Mouse (Mus musculus) heart, postnatal 0 days (tissue): Measurements from ENCODE around the gene Csf2ra. TPM values are rescaled to one million over a fixed set of nuclear protein-coding genes. Genes with fewer than 3 reads are reported as not detected.
"Not testable (repeated sequence)": the region's sequence is repeated elsewhere in the genome, so short reads cannot be mapped to it uniquely, and the experiment has no call there.

Experiments
- ATAC-seq: fragments of 200-750 bp; cut with Nextera tagmentation; 2 replicates; pipeline ENCODE4 v1.8.0; 2017; ENCODE audit warnings: low read depth, moderate number of reproducible peaks, moderate library complexity; ENCODE audit not compliant: insufficient read depth
- DNase-seq: peaks from one replicate; pipeline ENCODE4 v3.0.0-alpha.2; 2016; ENCODE audit warnings: low spot score
- H3K27ac ChIP-seq: fragments of 300-500 bp; sonication (generic); 2 replicates; pipeline ENCODE4 v1.5.1; 2014; ENCODE audit warnings: low read depth, mild to moderate bottlenecking
- H3K27me3 ChIP-seq: fragments of 300-500 bp; sonication (generic); 2 replicates; pipeline ENCODE4 v1.6.1; 2014; ENCODE audit warnings: low read length, mixed read lengths; ENCODE audit not compliant: control insufficient read depth, insufficient read depth
- H3K36me3 ChIP-seq: fragments of 300-500 bp; sonication (generic); replicated peaks from 2 replicates; pipeline ENCODE4 v1.6.1; 2014; ENCODE audit warnings: low read length, mixed read lengths; ENCODE audit not compliant: control insufficient read depth, insufficient read depth
- H3K4me1 ChIP-seq: fragments of 300-500 bp; sonication (generic); 2 replicates; pipeline ENCODE4 v1.6.1; 2014; ENCODE audit warnings: antibody characterized with exemption; ENCODE audit not compliant: control insufficient read depth, insufficient read depth
- H3K4me2 ChIP-seq: fragments of 300-500 bp; sonication (generic); 2 replicates; pipeline ENCODE4 v1.6.1; 2014; ENCODE audit warnings: low read depth, mild to moderate bottlenecking, low read length, moderate library complexity
- H3K4me3 ChIP-seq: fragments of 300-500 bp; sonication (generic); 2 replicates; pipeline ENCODE4 v1.5.1; 2014; ENCODE audit warnings: low read depth, low read length
- H3K9ac ChIP-seq: fragments of 300-500 bp; sonication (generic); replicated peaks from 2 replicates; pipeline ENCODE4 v1.6.1; 2014; ENCODE audit warnings: low read depth, low read length, mixed read lengths
- H3K9me3 ChIP-seq: fragments of 300-500 bp; sonication (generic); replicated peaks from 2 replicates; pipeline ENCODE4 v1.6.1; 2016; ENCODE audit warnings: low read length; ENCODE audit not compliant: control insufficient read depth
- CTCF ChIP-seq: IDR thresholded peaks from 2 replicates; pipeline ENCODE4 v1.5.1; 2016; ENCODE audit warnings: antibody characterized with exemption, control low read depth, low read depth
- EP300 ChIP-seq: IDR thresholded peaks from 2 replicates; pipeline ENCODE4 v1.6.1; 2016; ENCODE audit warnings: antibody characterized with exemption, low read depth
- WGBS: fragments of 180-500 bp; shearing (Covaris S2); extraction: QIAGEN DNeasy Blood & Tissue Kit; methylation state at CpG from one replicate; pipeline ENCODE4 v1.1.7; 2014; 5-methylcytosine and 5-hydroxymethylcytosine counted together
- polyA plus RNA-seq: library from polyadenylated mRNA; unstranded; fragments of >200 nt; fragmentation: Nextera tagmentation; extraction: Ambion mirVana; gene quantifications from 2 replicates; pipeline ENCODE4 v1.2.1, GENCODE M21; 2015
- total RNA-seq: library from RNA; depleted of rRNA; stranded (reverse); fragments of >200 nt; gene quantifications from 2 replicates; pipeline ENCODE4 v1.2.3, GENCODE M21; 2014; ENCODE audit warnings: low replicate concordance; rRNA removed

Gene Csf2ra
- total RNA-seq, result 8.0 and 24.5 TPM in 2 replicates
- polyA plus RNA-seq, result 14.9 and 15.5 TPM in 2 replicates

- H3K36me3 ChIP-seq, result no peaks in the 10 kb centered on the region
- no peak for DNase-seq
- H3K9ac ChIP-seq, result peak within 1 kb of the TSS; percentile 43; the same call in 1 of the 2 replicates
- TF ChIP-seq CTCF (no peak), EP300 (no peak)
- H3K27ac ChIP-seq, result peak within 1 kb of the TSS; percentile 86
- H3K9me3 ChIP-seq, result 0 out of 2 replicates have a peak, but pooled peaks cover 3% of the 10 kb centered on the region
- peak within 1 kb of the TSS; percentile 62 for H3K4me2 ChIP-seq
- no peaks in the 10 kb centered on the region for H3K27me3 ChIP-seq
- no peaks in the 10 kb centered on the region for H3K4me1 ChIP-seq
- 56% methylated on average over 36 of the region's 36 CpGs for WGBS
- H3K4me3 ChIP-seq, result peak within 1 kb of the TSS; percentile 63
- ATAC-seq, result no peak
These were observed at the start of gene Csf2ra for GRCm38 (mm10) chr19:61227941-61228701. Gene Csf2ra (minus strand): TSS chr19:61228429.

DNA sequence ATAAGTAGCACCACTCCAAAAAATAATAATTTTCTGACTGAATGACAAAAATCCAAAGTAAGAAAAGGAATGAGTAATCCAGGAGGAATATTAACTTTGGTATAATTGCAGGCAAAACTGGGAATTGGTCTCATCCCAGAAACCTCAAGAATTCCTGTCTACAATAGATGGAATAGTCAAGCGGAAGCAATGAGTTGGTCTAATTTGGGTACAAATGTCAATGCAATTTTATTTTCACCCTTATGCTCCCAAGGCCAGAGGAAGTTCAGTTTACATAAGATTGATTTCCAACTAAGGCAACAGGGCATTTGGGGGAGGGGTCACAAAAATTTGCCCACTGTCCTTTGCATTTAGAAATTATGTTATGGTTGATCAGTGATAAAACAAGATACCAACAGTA, 47.2 kb upstream of the Csf2ra start:
- Histone ChIP-seq H3K9ac (no peak overlapping the region), H3K4me1 (no peaks in the 10 kb centered on the region), H3K4me2 (no peak overlapping the region), H3K27ac (no peak overlapping the region), H3K36me3 (no peaks in the 10 kb centered on the region), H3K4me3 (no peak overlapping the region), H3K27me3 (no peaks in the 10 kb centered on the region), H3K9me3 (no peaks in the 10 kb centered on the region)
- ATAC-seq (no peak), DNase-seq (no peak)
- TF ChIP-seq CTCF (no peak), EP300 (no peak)
- WGBS, result 85% methylated on average over 1 of the region's 1 CpGs

- H3K9me3 ChIP-seq, H3K4me3 ChIP-seq, H3K27me3 ChIP-seq, H3K27ac ChIP-seq, H3K4me2 ChIP-seq, H3K9ac ChIP-seq, DNase-seq, H3K36me3 ChIP-seq, ATAC-seq, H3K4me1 ChIP-seq: not testable (repeated sequence)
- 32% methylated on average over 11 of the region's 11 CpGs for WGBS
These were observed 40.9 kb upstream of the Csf2ra start for GRCm38 (mm10) chr19:61269141-61269540.

GRCm38 (mm10) chr19:61267141-61267540, 38.9 kb upstream of the Csf2ra start:
- no peak overlapping the region for H3K4me3 ChIP-seq
- no peak overlapping the region for H3K4me2 ChIP-seq
- H3K27me3 ChIP-seq, result no peaks in the 10 kb centered on the region
- H3K36me3 ChIP-seq, result no peaks in the 10 kb centered on the region
- H3K9me3 ChIP-seq, result no peaks in the 10 kb centered on the region
- ATAC-seq (no peak), DNase-seq (no peak)
- no peak overlapping the region for H3K9ac ChIP-seq
- WGBS, result 24% methylated on average over 7 of the region's 7 CpGs
- TF ChIP-seq EP300, result no peak
- no peak for TF ChIP-seq CTCF
- no peak overlapping the region for H3K27ac ChIP-seq
- H3K4me1 ChIP-seq, result no peaks in the 10 kb centered on the region

- Histone ChIP-seq H3K9me3 (no peaks in the 10 kb centered on the region), H3K9ac (no peak overlapping the region), H3K36me3 (no peaks in the 10 kb centered on the region), H3K4me1 (no peaks in the 10 kb centered on the region), H3K27ac (no peak overlapping the region), H3K4me2 (no peak overlapping the region), H3K27me3 (no peaks in the 10 kb centered on the region), H3K4me3 (no peak overlapping the region)
- DNase-seq, result peak; percentile 52
- 4% methylated on average over 24 of the region's 26 CpGs for WGBS
- TF ChIP-seq EP300, result no peak
- no peak for TF ChIP-seq CTCF
- no peak for ATAC-seq
These were observed 38.4 kb upstream of the Csf2ra start for GRCm38 (mm10) chr19:61266651-61267050.

- under 1% methylated on average over 12 of the region's 12 CpGs for WGBS
These were observed 38.0 kb upstream of the Csf2ra start for GRCm38 (mm10) chr19:61266246-61266615.

More at GRCm38 (mm10) chr19:61266246-61266615, 38.0 kb upstream of the Csf2ra start:
- Histone ChIP-seq H3K27ac (no peak overlapping the region), H3K27me3 (no peaks in the 10 kb centered on the region), H3K36me3 (no peaks in the 10 kb centered on the region), H3K9ac (no peak overlapping the region), H3K4me3 (no peak overlapping the region), H3K4me1 (no peaks in the 10 kb centered on the region), H3K9me3 (no peaks in the 10 kb centered on the region), H3K4me2 (no peak overlapping the region)
- ATAC-seq, result no peak
- TF ChIP-seq CTCF (no peak), EP300 (no peak)
- peak; percentile 75 for DNase-seq
